ENCODE assay signal across 21 mouse cellular contexts in genomic region chr17:30594846-30595245, GRCm38 (mm10). TPM values are rescaled to one million over a fixed set of nuclear protein-coding genes. Genes with fewer than 3 reads are reported as not detected.
A peak's percentile ranks its signal among the peaks of the same experiment; 100 is the strongest.
DNase-seq lines count a peak whose midpoint lies in the region; ATAC-seq and TF ChIP-seq lines count a peak whose summit lies in the region.
"Had no signal": no experiment of that assay in that cellular context is flagged by ENCODE, and none has a peak within 500 bp of the region (broad histone marks: within the 10 kb centered on the region; RNA-seq: fewer than 3 reads in every experiment).

No protein-coding gene starts in this region.

- H3K9ac ChIP-seq in midbrain, postnatal 0 days (replicated peaks; ENCODE audit: low read length, poor library complexity, severe bottlenecking), result no peak overlapping the region
- no peak overlapping the region for H3K9ac ChIP-seq in ES-Bruce4 (ENCODE audit: low read depth, poor library complexity, severe bottlenecking)
- H3K9ac ChIP-seq in limb, embryonic 11.5 days (ENCODE audit: low read length), result no peak overlapping the region
- no peak overlapping the region for H3K9ac ChIP-seq in intestine, embryonic 16.5 days (ENCODE audit: low read depth, low read length)
- H3K9ac ChIP-seq: limb, embryonic 13.5 days; liver, embryonic 13.5 days; lung, embryonic 14.5 days had no signal

- DNase-seq in midbrain, embryonic 10.5 days (ENCODE audit: low spot score), result no peak
- DNase-seq in midbrain, postnatal 0 days (ENCODE audit: low spot score), result no peak
- DNase-seq in R1 (ENCODE audit: low read depth, low spot score), result peak; percentile 78
- DNase-seq in limb, embryonic 11.5 days (ENCODE audit: low spot score), result peak; percentile 32
- DNase-seq in frontal cortex, adult 2 months (ENCODE audit: extremely low spot score in 1 of 2, low spot score in 1 of 2), result no peak
- DNase-seq: adrenal gland, adult 8-10 months; cerebellum, adult 9-10 months; gastrocnemius, adult 2 months; heart, postnatal 14 days; kidney, adult 9 months; kidney, postnatal 4 days; liver, embryonic 13.5 days; lung, embryonic 14.5 days; lung, postnatal 36 days; thymus, postnatal 25 days had no signal

- WGBS in midbrain, embryonic 10.5 days, result 68% methylated on average over 6 of the region's 6 CpGs
- 67% methylated on average over 6 of the region's 6 CpGs for WGBS in midbrain, postnatal 0 days
- 38% methylated on average over 6 of the region's 6 CpGs for WGBS in limb, embryonic 11.5 days
- 55% methylated on average over 6 of the region's 6 CpGs for WGBS in intestine, embryonic 16.5 days

- H3K4me3 ChIP-seq in midbrain, embryonic 10.5 days, result no peak overlapping the region
- no peak overlapping the region for H3K4me3 ChIP-seq in midbrain, postnatal 0 days (ENCODE audit: low read depth, low read length)
- no peak overlapping the region for H3K4me3 ChIP-seq in ES-Bruce4 (ENCODE audit: low read depth, low read length)
- no peak overlapping the region for H3K4me3 ChIP-seq in limb, embryonic 11.5 days (ENCODE audit: low read depth, low read length)
- H3K4me3 ChIP-seq in intestine, embryonic 16.5 days (ENCODE audit: low read length), result no peak overlapping the region
- H3K4me3 ChIP-seq: forebrain, embryonic 10.5 days; gastrocnemius, adult 2 months; limb, embryonic 13.5 days; liver, embryonic 13.5 days had no signal

- TF ChIP-seq EP300 in ES-Bruce4 (IDR thresholded peaks at IDR 0.05; ENCODE audit: insufficient read depth, low read depth, low read length), result no peak

- no peak for TF ChIP-seq CTCF in midbrain, postnatal 0 days (IDR thresholded peaks at IDR 0.05)
- no peak for TF ChIP-seq CTCF in ES-Bruce4 (IDR thresholded peaks at IDR 0.05; ENCODE audit: low read depth, low read length)

- no peak overlapping the region for H3K4me2 ChIP-seq in midbrain, postnatal 0 days (ENCODE audit: low read depth, low read length, poor library complexity, severe bottlenecking)
- no peak overlapping the region for H3K4me2 ChIP-seq in limb, embryonic 11.5 days (ENCODE audit: low read depth, severe bottlenecking)
- no peak overlapping the region for H3K4me2 ChIP-seq in intestine, embryonic 16.5 days (ENCODE audit: low read depth, low read length)
- H3K4me2 ChIP-seq: heart, embryonic 11.5 days; limb, embryonic 13.5 days; liver, embryonic 13.5 days; lung, embryonic 14.5 days had no signal

- ATAC-seq in midbrain, postnatal 0 days (ENCODE audit: low FRiP score), result no peak
- no peak for ATAC-seq in limb, embryonic 11.5 days (ENCODE audit: insufficient number of reproducible peaks, low FRiP score, low TSS enrichment, low read depth)
- no peak for ATAC-seq in intestine, embryonic 16.5 days
- ATAC-seq: inflammation-experienced regulatory T-cells, adult 6 months had no signal

- H3K9me3 ChIP-seq in midbrain, embryonic 10.5 days (replicated peaks), result peaks cover 6% of the 10 kb centered on the region; the same call in 1 of the 2 replicates
- no peaks in the 10 kb centered on the region for H3K9me3 ChIP-seq in midbrain, postnatal 0 days (ENCODE audit: low read length)
- no peaks in the 10 kb centered on the region for H3K9me3 ChIP-seq in ES-Bruce4 (replicated peaks; ENCODE audit: control insufficient read depth, insufficient read depth, low read length, poor library complexity, severe bottlenecking)
- no peaks in the 10 kb centered on the region for H3K9me3 ChIP-seq in limb, embryonic 11.5 days (ENCODE audit: control insufficient read depth, low read length)
- H3K9me3 ChIP-seq in intestine, embryonic 16.5 days (ENCODE audit: control insufficient read depth, low read length), result 0 out of 2 replicates have a peak, but pooled peaks cover 2% of the 10 kb centered on the region
- H3K9me3 ChIP-seq: limb, embryonic 13.5 days; liver, embryonic 13.5 days had no signal

- no peaks in the 10 kb centered on the region for H3K27me3 ChIP-seq in midbrain, embryonic 10.5 days (ENCODE audit: low read depth, poor library complexity, severe bottlenecking)
- H3K27me3 ChIP-seq in midbrain, postnatal 0 days (ENCODE audit: insufficient read depth, low read length), result no peaks in the 10 kb centered on the region
- H3K27me3 ChIP-seq in ES-Bruce4 (ENCODE audit: control insufficient read depth, insufficient read depth, low read length, poor library complexity, severe bottlenecking), result no peaks in the 10 kb centered on the region
- H3K27me3 ChIP-seq in limb, embryonic 11.5 days (ENCODE audit: control insufficient read depth, insufficient read depth, low read length), result no peaks in the 10 kb centered on the region
- no peaks in the 10 kb centered on the region for H3K27me3 ChIP-seq in intestine, embryonic 16.5 days (replicated peaks; ENCODE audit: control insufficient read depth, insufficient read depth, low read length)
- H3K27me3 ChIP-seq: limb, embryonic 13.5 days; liver, embryonic 13.5 days had no signal

- TF ChIP-seq POLR2A in ES-Bruce4 (IDR thresholded peaks at IDR 0.05; ENCODE audit: insufficient read depth, low read length), result no peak

- peaks cover 74% of the 10 kb centered on the region for H3K36me3 ChIP-seq in midbrain, embryonic 10.5 days
- peaks cover 16% of the 10 kb centered on the region for H3K36me3 ChIP-seq in midbrain, postnatal 0 days (ENCODE audit: insufficient read depth, low read length)
- H3K36me3 ChIP-seq in ES-Bruce4 (ENCODE audit: control insufficient read depth, insufficient read depth, low read length, poor library complexity, severe bottlenecking), result peaks cover 26% of the 10 kb centered on the region
- peaks cover 15% of the 10 kb centered on the region for H3K36me3 ChIP-seq in limb, embryonic 11.5 days (ENCODE audit: control insufficient read depth, insufficient read depth, low read length)
- peaks cover 24% of the 10 kb centered on the region for H3K36me3 ChIP-seq in intestine, embryonic 16.5 days (ENCODE audit: control insufficient read depth, insufficient read depth, low read length)

- peaks cover 14% of the 10 kb centered on the region for H3K4me1 ChIP-seq in midbrain, embryonic 10.5 days
- H3K4me1 ChIP-seq in midbrain, postnatal 0 days (ENCODE audit: insufficient read depth, low read length), result no peaks in the 10 kb centered on the region
- peaks cover 4% of the 10 kb centered on the region for H3K4me1 ChIP-seq in ES-Bruce4 (ENCODE audit: control insufficient read depth, insufficient read depth, low read length)
- no peaks in the 10 kb centered on the region for H3K4me1 ChIP-seq in limb, embryonic 11.5 days (ENCODE audit: control insufficient read depth, insufficient read depth, low read length)
- H3K4me1 ChIP-seq in intestine, embryonic 16.5 days (ENCODE audit: control insufficient read depth, insufficient read depth, low read length), result no peaks in the 10 kb centered on the region
- H3K4me1 ChIP-seq: limb, embryonic 13.5 days; liver, embryonic 13.5 days had no signal

- peak overlapping the region; percentile 49; the same call in 1 of the 2 replicates for H3K27ac ChIP-seq in midbrain, embryonic 10.5 days (replicated peaks)
- no peak overlapping the region for H3K27ac ChIP-seq in midbrain, postnatal 0 days (ENCODE audit: low read depth, low read length)
- peak overlapping the region; percentile 23 for H3K27ac ChIP-seq in ES-Bruce4 (ENCODE audit: insufficient read depth, low read length)
- no peak overlapping the region for H3K27ac ChIP-seq in limb, embryonic 11.5 days (replicated peaks; ENCODE audit: low read depth, low read length)
- H3K27ac ChIP-seq in intestine, embryonic 16.5 days (ENCODE audit: low read length), result no peak overlapping the region
- H3K27ac ChIP-seq: forebrain, embryonic 10.5 days; gastrocnemius, adult 2 months; limb, embryonic 13.5 days; liver, embryonic 13.5 days had no signal

RNA-seq across cellular contexts. Expression of gene Btbd9, which starts 18.6 kb away (rescaled TPM):
- polyA plus RNA-seq in midbrain, embryonic 10.5 days (2016; fragmentation: Nextera tagmentation; extraction: Ambion mirVana), result 63.0 and 74.5 TPM in 2 replicates
- total RNA-seq in midbrain, postnatal 0 days (2014; rRNA removed), result 81.0 and 85.5 TPM in 2 replicates
- polyA plus RNA-seq in midbrain, postnatal 0 days (2015; fragmentation: Nextera tagmentation; extraction: Ambion mirVana), result 138 TPM in 2 replicates
- 19.2 and 21.6 TPM in 2 replicates for polyA plus RNA-seq in ES-Bruce4 (2011; ENCODE audit: insufficient read depth, insufficient read length, low read depth, missing spikeins)
- 41.1 and 43.7 TPM in 2 replicates for polyA plus RNA-seq in limb, embryonic 11.5 days (2014; fragmentation: Nextera tagmentation; extraction: Ambion mirVana)
- polyA plus RNA-seq in intestine, embryonic 16.5 days (2015; fragmentation: Nextera tagmentation; extraction: Ambion mirVana), result 50.8 and 51.6 TPM in 2 replicates
- 39.7 and 41.6 TPM in 2 replicates for polyA plus RNA-seq in frontal cortex, adult 2 months (2012; rRNA removed)

RNA-seq across cellular contexts. Expression of gene Dnah8, which starts 29.3 kb away (rescaled TPM):
- 1.1 and 1.2 TPM in 2 replicates for polyA plus RNA-seq in midbrain, embryonic 10.5 days (2016; fragmentation: Nextera tagmentation; extraction: Ambion mirVana)
- 4.2 and 5.2 TPM in 2 replicates for total RNA-seq in midbrain, postnatal 0 days (2014; rRNA removed)
- 2.4 and 3.1 TPM in 2 replicates for polyA plus RNA-seq in midbrain, postnatal 0 days (2015; fragmentation: Nextera tagmentation; extraction: Ambion mirVana)
- polyA plus RNA-seq in ES-Bruce4 (2011; ENCODE audit: insufficient read depth, insufficient read length, low read depth, missing spikeins), result 25.8 and 34.7 TPM in 2 replicates
- polyA plus RNA-seq in limb, embryonic 11.5 days (2014; fragmentation: Nextera tagmentation; extraction: Ambion mirVana), result 0.60 and 0.67 TPM in 2 replicates
- 0.79 and 0.82 TPM in 2 replicates for polyA plus RNA-seq in intestine, embryonic 16.5 days (2015; fragmentation: Nextera tagmentation; extraction: Ambion mirVana)
- polyA plus RNA-seq in frontal cortex, adult 2 months (2012; rRNA removed), result 1.0 and 1.1 TPM in 2 replicates

RNA-seq across cellular contexts. Expression of gene Glo1, which starts 31.8 kb away (rescaled TPM):
- 242 and 252 TPM in 2 replicates for polyA plus RNA-seq in midbrain, embryonic 10.5 days (2016; fragmentation: Nextera tagmentation; extraction: Ambion mirVana)
- 148 and 163 TPM in 2 replicates for total RNA-seq in midbrain, postnatal 0 days (2014; rRNA removed)
- 197 and 200 TPM in 2 replicates for polyA plus RNA-seq in midbrain, postnatal 0 days (2015; fragmentation: Nextera tagmentation; extraction: Ambion mirVana)
- polyA plus RNA-seq in ES-Bruce4 (2011; ENCODE audit: insufficient read depth, insufficient read length, low read depth, missing spikeins), result 175 and 190 TPM in 2 replicates
- polyA plus RNA-seq in limb, embryonic 11.5 days (2014; fragmentation: Nextera tagmentation; extraction: Ambion mirVana), result 231 and 232 TPM in 2 replicates
- polyA plus RNA-seq in intestine, embryonic 16.5 days (2015; fragmentation: Nextera tagmentation; extraction: Ambion mirVana), result 234 and 240 TPM in 2 replicates
- 110 and 123 TPM in 2 replicates for polyA plus RNA-seq in frontal cortex, adult 2 months (2012; rRNA removed)

Comparison
In these comparisons a context has a peak if more than half of its experiments do, and no peak if none do; other contexts are left out.
1. H3K27ac ChIP-seq: peak in midbrain, embryonic 10.5 days (single experiment) and ES-Bruce4 (single experiment); none in midbrain, postnatal 0 days (single experiment), limb, embryonic 11.5 days (single experiment) and intestine, embryonic 16.5 days (single experiment).
2. DNase-seq: peak in R1 (single experiment) and limb, embryonic 11.5 days (single experiment); none in midbrain, embryonic 10.5 days (single experiment), midbrain, postnatal 0 days (single experiment) and frontal cortex, adult 2 months (0 of 2).